Mouse (Mus musculus): ENCODE measurements at regions not wholly inside any gene's neighbourhood (a gene's known extent, or its start where the extent isn't known, plus 50 kb on each side); places are given as distances from the start of the nearest gene placed in this dataset.

GRCm38 (mm10) chr4:69197577-69197976 lies 243.4 kb upstream of the Brinp1 start:
- no peak overlapping the region for H3K27ac ChIP-seq
- no peak overlapping the region for H3K4me3 ChIP-seq (replicated peaks)
- ATAC-seq (ENCODE audit: low FRiP score) = no peak
- no peak overlapping the region for H3K9ac ChIP-seq
- H3K27me3 ChIP-seq = no peaks in the 10 kb centered on the region
- no peaks in the 10 kb centered on the region for H3K9me3 ChIP-seq
- 70% methylated on average over 1 of the region's 1 CpGs for WGBS
- H3K36me3 ChIP-seq (replicated peaks) = no peaks in the 10 kb centered on the region
- no peak overlapping the region for H3K4me2 ChIP-seq
- no peaks in the 10 kb centered on the region for H3K4me1 ChIP-seq

GRCm38 (mm10) chr4:69196094-69196493 lies 241.9 kb upstream of the Brinp1 start:
- no peaks in the 10 kb centered on the region for H3K9me3 ChIP-seq
- WGBS = 73% methylated on average over 1 of the region's 1 CpGs
- peak overlapping the region; percentile 60 for H3K4me2 ChIP-seq
- H3K27ac ChIP-seq = no peak overlapping the region
- H3K4me1 ChIP-seq = no peaks in the 10 kb centered on the region
- no peaks in the 10 kb centered on the region for H3K36me3 ChIP-seq (replicated peaks)
- peak overlapping the region; percentile 50; the same call in 1 of the 2 replicates for H3K9ac ChIP-seq
- no peaks in the 10 kb centered on the region for H3K27me3 ChIP-seq
- peak overlapping the region; percentile 41 for H3K4me3 ChIP-seq (replicated peaks)
- ATAC-seq (ENCODE audit: low FRiP score) = peak; percentile 34; the same call in 1 of the 2 replicates

DNA sequence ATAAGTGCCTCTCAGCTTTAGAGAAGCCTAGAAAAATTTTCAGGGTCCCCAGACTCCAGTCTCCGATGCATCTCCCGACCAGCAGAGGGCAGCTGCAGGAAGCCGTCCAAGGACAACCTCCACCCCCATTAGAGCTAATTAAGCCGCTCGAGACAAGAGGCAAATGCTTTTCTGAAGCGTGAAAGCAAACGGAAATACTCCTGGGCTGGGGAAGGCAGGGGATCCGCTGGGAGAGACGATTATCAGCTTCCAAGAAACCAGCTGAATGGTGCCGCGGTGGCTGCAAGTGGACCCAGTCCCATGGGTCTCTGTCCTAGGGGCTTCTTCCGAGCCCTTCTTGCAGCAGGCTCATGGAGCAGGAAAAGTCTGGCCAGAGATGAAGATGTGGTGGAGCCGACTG lies 241.4 kb upstream of the Brinp1 start:
- Histone ChIP-seq H3K27me3 (no peaks in the 10 kb centered on the region), H3K36me3 (replicated peaks) (no peaks in the 10 kb centered on the region), H3K4me2 (peak overlapping the region; percentile 60), H3K4me1 (no peaks in the 10 kb centered on the region), H3K9me3 (no peaks in the 10 kb centered on the region), H3K9ac (peak overlapping the region; percentile 50), H3K27ac (no peak overlapping the region), H3K4me3 (replicated peaks) (peak overlapping the region; percentile 41)
- ATAC-seq (ENCODE audit: low FRiP score) = peak; percentile 97
- 2% methylated on average over 13 of the region's 13 CpGs for WGBS

Data from forebrain, embryonic 12.5 days (tissue).